Mouse (Mus musculus): Measurements from ENCODE around the gene Cul4b. TPM values are rescaled to one million over a fixed set of nuclear protein-coding genes. Genes with fewer than 3 reads are reported as not detected.

Cul4b gene
- polyA plus RNA-seq, 1 experiment from 2014 or later, result 31.7 TPM

Other genes starting within 250 kb of the Cul4b start
- gene Lamp2, start 119.7 kb downstream of the Cul4b start, polyA plus RNA-seq (2014; fragmentation: Nextera tagmentation; extraction: Ambion mirVana), result 137 and 160 TPM in 2 replicates
- 51.2 and 56.5 TPM in 2 replicates for gene Mcts1, start 24.4 kb upstream of the Cul4b start, polyA plus RNA-seq (2014; fragmentation: Nextera tagmentation; extraction: Ambion mirVana)
- gene C1galt1c1, start 58.9 kb upstream of the Cul4b start, polyA plus RNA-seq (2014; fragmentation: Nextera tagmentation; extraction: Ambion mirVana), result 29.6 and 30.2 TPM in 2 replicates
- gene 6030498E09Rik, start 196.5 kb upstream of the Cul4b start, polyA plus RNA-seq (2014; fragmentation: Nextera tagmentation; extraction: Ambion mirVana), result 2.7 and 2.8 TPM in 2 replicates